8 mouse cellular contexts compared by ENCODE assay signal in genomic region chr9:114562919-114563751, GRCm38 (mm10). TPM values are rescaled to one million over a fixed set of nuclear protein-coding genes. Genes with fewer than 3 reads are reported as not detected.
DNase-seq lines count a peak whose midpoint lies in the region; ATAC-seq and TF ChIP-seq lines count a peak whose summit lies in the region.

No protein-coding gene starts in this region.

- peaks cover 29% of the 10 kb centered on the region for H3K4me1 ChIP-seq in testis, adult 2 months (ENCODE audit: control insufficient read depth, insufficient read depth, low read length)
- no peaks in the 10 kb centered on the region; the same call in none of the 2 replicates for H3K4me1 ChIP-seq in intestine, embryonic 16.5 days (ENCODE audit: control insufficient read depth, insufficient read depth, low read length)
- H3K4me1 ChIP-seq in midbrain, embryonic 14.5 days (ENCODE audit: control insufficient read depth, insufficient read depth, low read length), result peaks cover 4% of the 10 kb centered on the region; the same call in 1 of the 2 replicates

- H3K9me3 ChIP-seq in intestine, embryonic 16.5 days (ENCODE audit: control insufficient read depth, low read length), result no peaks in the 10 kb centered on the region
- H3K9me3 ChIP-seq in midbrain, embryonic 14.5 days (ENCODE audit: control insufficient read depth, low read length), result no peaks in the 10 kb centered on the region

- H3K4me3 ChIP-seq in testis, adult 2 months (ENCODE audit: control insufficient read depth, low read depth, low read length), result peak overlapping the region; percentile 87
- peak overlapping the region; percentile 69 for H3K4me3 ChIP-seq in intestine, embryonic 16.5 days (ENCODE audit: low read length)
- H3K4me3 ChIP-seq in midbrain, embryonic 14.5 days (replicated peaks; ENCODE audit: low read depth, low read length), result peak overlapping the region; percentile 58

- WGBS in intestine, embryonic 16.5 days, result under 1% methylated on average over 105 of the region's 122 CpGs
- WGBS in midbrain, embryonic 14.5 days, result under 1% methylated on average over 122 of the region's 122 CpGs

- H3K27ac ChIP-seq in testis, adult 2 months (ENCODE audit: control insufficient read depth, insufficient read depth, low read depth, low read length), result no peak overlapping the region
- peak overlapping the region; percentile 98 for H3K27ac ChIP-seq in intestine, embryonic 16.5 days (ENCODE audit: low read length)
- peak overlapping the region; percentile 14 for H3K27ac ChIP-seq in midbrain, embryonic 14.5 days (replicated peaks; ENCODE audit: low read depth, low read length)

- TF ChIP-seq CTCF in testis, adult 2 months (IDR thresholded peaks at IDR 0.05; ENCODE audit: control insufficient read depth, insufficient read depth, insufficient replicate concordance, low read depth, low read length), result no peak

- no peaks in the 10 kb centered on the region for H3K36me3 ChIP-seq in testis, adult 2 months (ENCODE audit: control insufficient read depth, insufficient read depth, low read length)
- no peaks in the 10 kb centered on the region for H3K36me3 ChIP-seq in intestine, embryonic 16.5 days (ENCODE audit: control insufficient read depth, insufficient read depth, low read length)
- no peaks in the 10 kb centered on the region for H3K36me3 ChIP-seq in midbrain, embryonic 14.5 days (ENCODE audit: control insufficient read depth, insufficient read depth, low read length)

- peak; percentile 41; the same call in 1 of the 2 replicates for ATAC-seq in frontal cortex, adult (ENCODE audit: low TSS enrichment)
- peak; percentile 16; the same call in 1 of the 2 replicates for ATAC-seq in intestine, embryonic 16.5 days
- ATAC-seq in midbrain, embryonic 14.5 days (ENCODE audit: low FRiP score, low TSS enrichment), result peak; percentile 53

- peaks cover 6% of the 10 kb centered on the region for H3K27me3 ChIP-seq in testis, adult 2 months (ENCODE audit: control insufficient read depth, insufficient read depth, low read length)
- peaks cover 35% of the 10 kb centered on the region for H3K27me3 ChIP-seq in intestine, embryonic 16.5 days (replicated peaks; ENCODE audit: control insufficient read depth, insufficient read depth, low read length)
- H3K27me3 ChIP-seq in midbrain, embryonic 14.5 days (ENCODE audit: control insufficient read depth, insufficient read depth, low read length), result peaks cover 52% of the 10 kb centered on the region

- peak overlapping the region; percentile 83 for H3K4me2 ChIP-seq in intestine, embryonic 16.5 days (ENCODE audit: low read depth, low read length)
- H3K4me2 ChIP-seq in midbrain, embryonic 14.5 days (ENCODE audit: low read length), result peak overlapping the region; percentile 86

- no peak for TF ChIP-seq POLR2A in testis, adult 2 months (IDR thresholded peaks at IDR 0.05; ENCODE audit: control insufficient read depth, low read depth, low read length)

- DNase-seq in frontal cortex, postnatal 25 days (ENCODE audit: low spot score in 2 of 2), result no peak
- no peak for DNase-seq in testis, postnatal 10 days (ENCODE audit: low spot score)
- DNase-seq in midbrain, embryonic 14.5 days, result peak; percentile 85
- no peak for DNase-seq in cerebellum, postnatal 36 days
- no peak for DNase-seq in adrenal gland, adult 8-10 months

- peak overlapping the region; percentile 90 for H3K9ac ChIP-seq in intestine, embryonic 16.5 days (ENCODE audit: low read depth, low read length)
- H3K9ac ChIP-seq in midbrain, embryonic 14.5 days (replicated peaks; ENCODE audit: low read length), result peak overlapping the region; percentile 61

RNA-seq across cellular contexts. Expression of gene Trim71, which starts 1.0 kb away (rescaled TPM):
- polyA plus RNA-seq in testis, adult 2 months (2012; rRNA removed), result 0.78 and 0.82 TPM in 2 replicates
- 3.8 and 4.0 TPM in 2 replicates for polyA plus RNA-seq in intestine, embryonic 16.5 days (2015; fragmentation: Nextera tagmentation; extraction: Ambion mirVana)
- polyA plus RNA-seq in midbrain, embryonic 14.5 days (2014; fragmentation: Nextera tagmentation; extraction: Ambion mirVana), result 0.15 and 0.16 TPM in 2 replicates
- under 1 TPM in 1 of 4 experiments, not detected in 3; 0.03 TPM for total RNA-seq in adrenal gland, adult 8-10 months (2022)

RNA-seq across cellular contexts. Expression of gene C130032M10Rik, which starts 47.6 kb away (rescaled TPM):
- not detected in 2 replicates for polyA plus RNA-seq in testis, adult 2 months (2012; rRNA removed)
- polyA plus RNA-seq in intestine, embryonic 16.5 days (2015; fragmentation: Nextera tagmentation; extraction: Ambion mirVana), result 0.32 TPM in 1 of 2 replicates, not detected in the other
- polyA plus RNA-seq in midbrain, embryonic 14.5 days (2014; fragmentation: Nextera tagmentation; extraction: Ambion mirVana), result not detected in 2 replicates
- under 1 TPM in 1 of 4 experiments, not detected in 3; 0.43 TPM for total RNA-seq in adrenal gland, adult 8-10 months (2022)

RNA-seq across cellular contexts. Expression of gene Ccr4, which starts 58.4 kb away (rescaled TPM):
- 8.7 and 9.2 TPM in 2 replicates for polyA plus RNA-seq in testis, adult 2 months (2012; rRNA removed)
- 1.9 and 2.5 TPM in 2 replicates for polyA plus RNA-seq in intestine, embryonic 16.5 days (2015; fragmentation: Nextera tagmentation; extraction: Ambion mirVana)
- not detected in 2 replicates for polyA plus RNA-seq in midbrain, embryonic 14.5 days (2014; fragmentation: Nextera tagmentation; extraction: Ambion mirVana)
- not detected for total RNA-seq in adrenal gland, adult 8-10 months (2022)
